Mouse (Mus musculus): ENCODE data around the gene Sypl2. TPM values are rescaled to one million over a fixed set of nuclear protein-coding genes. Genes with fewer than 3 reads are reported as not detected.

The Sypl2 gene
- polyA plus RNA-seq, 2 experiments from 2014 or later = not detected

DNA sequence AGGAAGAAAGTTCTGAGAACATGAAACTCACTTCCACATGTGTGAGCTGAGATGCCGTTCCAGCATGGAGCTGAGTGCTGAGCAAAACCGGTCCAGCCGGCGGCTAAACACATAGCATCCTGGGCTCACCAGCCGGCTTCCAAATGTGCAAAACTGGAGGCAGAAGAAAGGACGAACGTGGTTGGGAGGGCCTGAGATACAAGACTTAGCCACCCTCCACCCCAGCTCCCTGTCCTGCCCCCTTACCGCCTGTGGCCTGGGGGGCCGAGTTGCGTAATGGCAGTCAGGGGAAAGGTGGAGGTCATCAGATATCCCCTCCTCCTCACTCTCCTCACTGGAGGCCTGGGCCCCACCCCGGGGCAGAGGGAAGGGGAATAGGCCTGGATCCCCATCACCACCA, 22.0 kb downstream of the Sypl2 start:
- ATAC-seq = no peak

DNA sequence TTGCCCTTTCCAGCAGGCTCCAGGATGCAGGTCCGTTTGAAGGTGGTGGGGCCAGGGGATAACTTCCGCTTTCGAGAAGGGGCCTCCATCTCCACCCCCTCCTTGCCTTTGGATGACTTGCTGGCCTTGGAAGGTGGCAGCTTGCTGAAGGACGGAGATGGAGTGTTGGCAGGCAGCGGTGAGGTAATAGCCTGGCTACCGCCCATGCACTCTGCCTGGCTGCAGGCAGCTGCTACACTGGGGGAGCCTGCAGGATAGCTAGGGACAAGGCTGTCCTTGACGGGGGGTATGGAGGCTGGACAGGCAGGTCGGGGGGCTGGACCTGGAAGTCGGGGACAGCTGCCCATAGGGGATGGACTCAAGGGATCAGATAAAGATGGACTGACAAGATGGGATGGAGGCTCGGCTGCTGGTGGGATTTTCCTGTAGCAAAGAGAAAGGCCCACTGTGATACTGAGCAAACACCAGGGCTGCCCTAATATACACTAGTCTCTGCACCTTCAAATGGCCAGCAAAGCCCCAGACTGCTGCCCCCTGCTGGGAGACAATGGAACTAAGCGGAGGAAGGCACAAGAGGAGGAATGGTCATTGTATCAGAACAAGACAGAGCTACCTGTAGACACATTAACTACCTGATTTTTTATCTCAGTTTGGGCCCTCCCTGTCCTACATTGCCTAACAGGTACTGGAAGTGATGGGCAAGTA, 22.7 kb downstream of the Sypl2 start:
- ATAC-seq = no peak

DNA sequence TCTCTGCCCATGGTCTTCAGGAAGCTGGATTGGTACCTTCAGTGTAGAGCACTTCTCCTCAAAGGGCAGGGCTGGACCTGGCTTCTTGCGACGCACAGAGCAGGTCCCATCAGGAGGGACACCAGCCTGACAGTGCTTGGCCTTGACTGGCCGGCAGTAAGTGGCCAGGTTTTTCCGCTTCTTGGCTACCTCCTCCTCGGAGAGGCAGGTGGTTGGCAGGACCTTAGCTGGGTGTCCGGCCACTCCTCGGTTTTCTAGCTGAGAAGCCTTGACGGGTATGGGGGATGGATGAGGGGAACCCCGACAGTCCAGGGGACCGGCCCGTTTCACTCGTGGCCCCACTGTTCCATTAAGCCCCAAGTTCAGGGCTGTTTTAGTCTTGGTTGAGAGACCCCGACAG, 23.2 kb downstream of the Sypl2 start:
- no peak for ATAC-seq

DNA sequence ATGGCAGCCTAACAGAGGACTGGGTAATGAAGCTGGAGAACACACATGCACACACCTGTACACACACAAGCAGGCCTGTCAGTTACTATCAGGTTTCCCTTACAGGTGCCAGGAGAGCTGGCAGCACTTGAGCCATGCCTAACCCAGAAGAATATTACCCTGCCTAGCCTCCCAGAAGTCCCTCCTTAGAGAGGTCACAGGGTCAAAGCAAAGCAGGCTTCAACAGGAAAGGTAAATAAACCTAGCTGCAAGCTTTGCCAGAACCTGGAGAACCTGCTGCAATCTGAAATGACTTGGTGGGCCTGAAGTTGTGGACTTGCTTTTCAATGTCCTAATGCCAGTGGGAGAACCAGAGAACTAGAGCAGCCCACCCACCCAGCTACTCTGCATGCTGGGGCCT, 23.9 kb downstream of the Sypl2 start:
- no peak for ATAC-seq

DNA sequence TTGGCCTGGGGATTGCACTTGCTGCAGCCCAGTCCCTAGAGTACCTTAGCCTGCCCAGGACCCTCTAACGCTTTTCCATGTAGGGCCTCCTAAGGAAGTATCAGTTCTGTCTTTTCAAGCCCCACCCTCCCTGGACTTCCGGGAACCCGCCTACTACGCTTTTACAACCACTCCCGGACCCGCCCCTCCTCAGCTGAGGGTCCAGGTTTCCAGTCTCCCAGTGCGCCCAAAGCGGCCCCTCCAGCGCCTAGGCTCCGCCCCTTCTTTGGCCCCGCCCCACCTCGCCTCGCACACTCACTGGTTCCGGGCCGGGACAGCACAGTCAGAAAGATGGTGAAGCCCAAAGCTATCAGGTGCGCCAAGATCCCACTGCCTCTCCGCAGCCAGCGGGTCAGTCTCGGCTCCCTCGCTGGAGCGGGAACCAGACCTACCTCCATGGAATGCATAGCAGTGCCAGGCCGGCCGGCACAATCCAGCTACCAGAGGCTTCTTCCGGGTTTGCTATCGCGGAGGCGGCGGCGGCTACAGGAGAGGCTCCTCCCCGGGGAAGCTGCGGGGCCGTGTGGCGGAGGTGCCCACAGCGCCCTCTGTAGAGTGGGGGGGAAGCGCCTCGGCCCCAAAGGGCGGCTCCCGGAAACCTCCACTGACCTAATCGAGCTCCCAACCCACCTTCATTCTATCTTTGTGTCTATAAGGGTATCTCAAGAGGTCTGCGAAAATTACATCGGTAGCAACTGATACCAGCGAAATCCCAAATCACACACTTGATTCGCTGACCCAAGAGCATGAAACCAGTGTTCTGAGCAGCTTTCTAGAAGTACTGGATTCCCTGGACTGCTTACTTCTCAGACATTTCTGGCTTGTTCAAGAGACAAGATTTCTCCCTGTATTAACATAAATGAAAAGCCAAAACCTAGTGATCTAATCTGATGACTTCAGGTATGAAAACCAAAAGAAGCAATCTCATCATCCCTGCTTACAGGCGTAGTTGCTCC, 25.8 kb downstream of the Sypl2 start, which contains the start of gene Cyb561d1:
Gene Cyb561d1 (minus strand): TSS at position 884 of the 995 bp plus-strand sequence.
- peak; percentile 86 for ATAC-seq

DNA sequence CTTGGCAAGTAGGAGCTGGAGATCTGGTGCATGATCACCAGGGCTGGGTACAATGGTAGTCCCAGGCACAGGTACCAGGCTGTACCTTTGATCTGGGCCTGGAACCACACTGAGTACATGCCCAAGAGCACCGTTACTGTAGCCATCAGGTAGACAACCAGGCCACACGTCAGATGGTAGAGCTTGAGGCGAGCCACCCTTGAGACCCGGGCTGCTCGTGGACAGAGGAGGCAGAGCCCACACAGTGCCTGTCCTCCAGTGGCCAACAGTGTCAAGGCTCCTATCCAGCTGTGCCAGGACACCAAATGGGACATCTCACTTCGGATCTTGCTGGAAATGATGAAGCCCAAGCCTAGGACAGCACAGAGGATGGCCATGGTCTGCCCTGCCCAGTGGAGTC, 27.2 kb downstream of the Sypl2 start:
- ATAC-seq = no peak

DNA sequence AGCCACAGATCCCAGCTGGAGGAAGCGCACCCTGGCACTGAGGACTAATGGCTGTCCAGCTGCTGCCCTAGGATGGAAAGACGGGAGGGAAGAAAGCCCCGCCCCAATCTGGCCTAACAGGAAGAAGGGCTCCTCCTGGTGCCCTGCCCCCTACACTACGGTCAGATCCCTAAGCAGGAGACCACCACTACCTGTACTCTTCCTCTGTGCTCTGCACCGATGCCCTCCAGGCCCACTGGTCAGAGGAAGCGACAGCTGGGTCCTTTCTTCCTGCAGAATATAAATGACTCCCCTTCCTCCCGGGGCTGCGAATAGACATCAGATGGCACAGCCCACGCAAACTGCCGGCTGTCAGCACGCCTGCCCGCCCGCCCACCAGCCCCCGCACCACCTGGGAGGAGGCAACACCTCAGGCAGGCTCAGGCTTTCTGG, 29.4 kb downstream of the Sypl2 start:
- ATAC-seq = no peak

DNA sequence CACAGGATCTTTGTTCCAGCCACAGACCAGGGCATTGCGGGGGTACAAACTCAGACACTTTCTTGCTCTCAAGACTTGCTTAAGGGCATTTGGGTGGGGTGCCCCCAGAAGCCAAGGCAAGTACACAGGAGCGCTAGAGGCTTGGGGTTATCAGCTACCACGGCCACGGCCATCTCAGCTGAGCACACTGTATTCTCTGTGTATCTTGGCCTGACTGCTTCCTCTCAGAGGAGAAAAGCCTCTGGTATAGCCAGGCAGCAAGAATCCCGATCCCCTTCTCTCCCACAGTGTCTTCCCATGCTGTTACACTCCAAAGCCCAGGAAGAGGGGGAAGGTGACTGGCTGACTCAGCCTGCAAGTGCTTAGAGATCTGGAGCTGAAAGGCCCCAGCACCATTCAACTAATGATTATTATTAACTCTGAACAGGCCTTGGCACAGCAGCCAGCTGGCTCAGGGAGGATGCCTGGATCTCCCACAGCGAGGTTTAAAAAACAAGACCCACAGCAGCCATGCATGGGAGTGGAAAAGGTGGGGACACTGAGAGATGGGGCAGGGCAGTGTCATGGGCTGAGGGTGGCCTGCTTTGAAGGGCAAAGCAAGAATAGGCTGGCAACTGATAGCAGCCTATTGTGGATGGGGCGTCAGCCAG, 30.4 kb downstream of the Sypl2 start:
- no peak for ATAC-seq

DNA sequence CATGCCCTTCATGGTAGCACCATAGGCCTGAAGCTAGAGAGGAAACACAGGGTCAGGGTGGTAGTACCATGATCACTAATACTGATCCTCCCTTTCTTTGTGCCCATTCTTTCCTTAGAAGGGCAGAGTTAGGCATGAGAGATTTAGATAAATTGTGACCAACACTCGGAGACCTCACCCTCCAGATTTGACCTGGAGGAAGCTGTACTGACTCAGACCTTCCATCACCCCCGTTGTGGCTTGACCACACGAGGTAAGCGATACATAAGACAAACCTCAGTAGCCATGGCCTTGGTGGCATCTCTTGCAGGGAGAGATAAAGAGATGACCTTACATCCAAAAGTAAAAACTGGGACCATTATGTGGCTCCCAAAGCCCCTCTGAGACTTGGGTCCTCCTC, 31.2 kb downstream of the Sypl2 start:
- ATAC-seq = no peak

DNA sequence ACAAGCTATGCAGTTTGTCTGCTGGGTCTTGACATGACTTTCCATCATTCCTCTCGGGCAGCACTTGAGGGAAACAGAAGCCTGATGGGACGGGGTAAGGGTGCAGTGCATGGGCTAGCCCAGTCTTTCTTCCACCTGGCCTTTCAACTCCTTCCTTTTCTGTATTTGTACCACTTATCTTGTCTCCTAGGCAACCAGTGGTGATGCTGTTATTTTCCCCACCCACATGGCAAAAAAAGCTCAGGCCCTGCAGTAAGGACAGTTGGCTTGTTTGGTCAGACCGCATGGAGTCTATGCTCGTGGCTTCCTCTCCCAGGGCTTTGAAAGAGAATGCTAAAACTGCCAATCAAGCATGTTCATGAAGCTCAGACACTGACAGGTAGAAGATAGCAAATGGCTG, 32.8 kb downstream of the Sypl2 start:
- ATAC-seq = no peak

DNA sequence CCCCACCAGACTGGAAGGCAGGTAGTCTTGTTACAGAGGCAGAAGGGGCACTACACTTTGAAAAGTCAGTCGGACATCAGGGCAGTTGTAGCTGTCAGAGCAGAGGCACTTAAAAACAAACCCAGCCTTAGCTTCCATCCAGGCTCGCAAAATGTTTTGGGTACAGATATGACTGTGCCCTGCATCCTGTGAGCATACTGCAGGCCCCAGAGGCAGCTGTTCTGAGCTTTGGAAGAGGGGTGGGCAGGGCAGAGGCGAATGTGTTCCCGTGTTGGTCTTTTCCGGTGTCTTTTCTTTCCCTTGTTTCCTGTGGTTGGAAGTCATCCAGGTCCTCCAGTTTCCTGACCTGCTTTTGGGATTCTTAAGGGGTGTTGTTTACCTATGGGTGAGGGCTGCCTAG, 36.6 kb downstream of the Sypl2 start:
- no peak for ATAC-seq

DNA sequence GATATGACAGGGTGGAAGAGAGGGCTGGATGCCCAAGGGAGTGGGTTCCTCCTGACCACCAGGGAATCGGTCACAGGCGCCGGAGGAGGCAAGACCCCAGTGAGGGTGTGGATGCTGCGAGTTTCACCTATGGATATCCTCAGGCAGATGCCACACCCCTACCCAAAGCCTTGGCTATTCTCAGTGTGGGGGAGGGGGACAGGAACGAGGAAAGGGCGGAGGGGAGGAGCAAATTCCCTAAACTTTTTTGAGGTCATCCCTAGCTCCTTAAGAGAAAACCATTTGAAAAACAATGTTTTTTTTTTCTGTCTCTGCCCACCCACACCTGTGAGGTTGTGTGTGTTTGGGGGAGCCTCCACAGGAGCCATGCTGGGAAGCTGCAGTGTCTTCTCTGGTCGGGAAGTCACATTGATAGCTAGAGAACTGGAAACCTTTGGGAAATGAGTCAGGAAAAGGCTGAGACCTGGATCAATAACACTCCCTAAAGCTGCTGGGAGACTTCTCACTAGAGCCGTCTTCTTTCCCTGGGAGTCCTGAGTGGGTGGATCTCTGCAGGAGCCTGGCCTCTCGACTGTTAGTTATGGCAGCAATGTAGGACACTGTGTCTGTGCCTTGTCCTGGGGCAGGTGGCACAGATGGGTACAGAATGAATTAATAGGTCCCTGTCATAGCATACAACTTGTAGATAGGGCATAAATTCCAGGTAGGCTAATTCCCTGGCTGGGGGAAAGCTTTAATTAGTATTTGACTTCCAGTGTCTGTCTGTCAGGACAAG, 37.5 kb downstream of the Sypl2 start:
- no peak for ATAC-seq

DNA sequence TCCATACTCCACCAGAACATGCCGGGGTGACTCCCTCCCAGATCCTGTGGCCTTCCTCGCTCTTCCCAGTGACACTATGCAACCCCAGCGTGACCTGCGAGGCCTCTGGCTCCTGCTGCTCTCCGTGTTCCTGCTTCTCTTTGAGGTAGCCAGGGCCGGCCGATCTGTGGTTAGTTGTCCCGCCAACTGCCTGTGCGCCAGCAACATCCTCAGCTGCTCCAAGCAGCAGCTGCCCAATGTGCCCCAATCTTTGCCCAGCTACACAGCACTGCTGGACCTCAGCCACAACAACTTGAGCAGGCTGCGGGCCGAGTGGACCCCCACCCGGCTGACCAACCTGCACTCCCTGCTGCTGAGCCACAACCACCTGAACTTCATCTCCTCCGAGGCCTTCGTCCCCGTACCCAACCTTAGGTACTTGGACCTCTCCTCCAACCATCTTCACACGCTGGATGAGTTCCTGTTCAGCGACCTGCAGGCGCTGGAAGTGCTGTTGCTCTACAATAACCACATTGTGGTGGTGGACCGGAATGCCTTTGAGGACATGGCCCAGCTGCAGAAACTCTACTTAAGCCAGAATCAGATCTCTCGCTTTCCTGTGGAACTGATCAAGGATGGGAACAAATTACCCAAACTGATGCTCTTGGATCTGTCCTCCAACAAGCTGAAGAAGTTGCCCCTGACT, 39.2 kb downstream of the Sypl2 start:
- ATAC-seq = no peak

DNA sequence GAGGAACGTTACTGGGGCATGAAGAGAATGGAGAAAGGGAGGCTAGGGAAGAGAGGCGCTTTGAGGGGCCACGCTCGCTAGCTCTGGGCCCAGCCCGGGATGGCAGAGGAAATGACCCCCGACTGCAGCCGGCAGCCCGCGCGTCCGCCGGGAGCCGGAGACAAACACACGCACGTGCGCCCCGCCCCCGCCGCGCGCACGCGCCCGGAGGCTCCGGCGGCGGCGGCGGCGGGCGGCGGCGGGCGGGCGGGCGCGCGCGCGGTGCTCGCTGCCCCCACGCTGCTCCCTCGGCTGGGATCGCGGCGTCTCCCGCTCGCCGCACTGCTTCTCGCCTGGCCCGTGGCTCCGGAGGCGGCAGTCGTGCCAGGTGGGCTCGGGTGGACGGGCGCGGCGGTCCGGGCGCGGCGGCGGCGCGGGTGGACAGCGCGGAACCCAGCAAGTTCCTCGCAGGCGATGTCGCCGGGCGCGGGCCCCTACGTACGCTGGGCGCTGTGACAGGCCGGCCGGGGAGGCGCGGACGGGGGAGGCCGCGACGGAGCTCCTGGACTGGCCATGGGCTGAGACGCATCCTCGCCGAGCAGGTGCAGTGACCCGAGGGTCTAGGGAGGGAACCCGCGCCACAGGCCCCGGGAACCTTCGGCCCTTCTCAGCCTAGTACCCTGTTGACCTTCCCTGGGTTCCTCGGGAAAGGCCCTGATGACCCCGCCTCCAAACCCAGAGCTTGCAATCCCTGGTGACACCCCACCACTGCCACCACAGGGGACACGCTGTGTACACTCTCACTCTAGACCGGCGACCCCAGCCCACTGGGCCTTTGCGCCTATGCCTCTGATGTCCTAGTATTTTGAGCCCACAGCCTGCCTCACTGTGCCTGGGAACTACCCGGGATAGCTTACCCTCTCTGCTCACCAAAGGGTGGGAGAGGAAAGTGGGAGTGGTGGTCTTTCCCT, 40.1 kb downstream of the Sypl2 start, which contains the start of gene Amigo1:
Gene Amigo1 (plus strand): TSS at position 238 of the 950 bp plus-strand sequence.
- ATAC-seq = peak; percentile 37

DNA sequence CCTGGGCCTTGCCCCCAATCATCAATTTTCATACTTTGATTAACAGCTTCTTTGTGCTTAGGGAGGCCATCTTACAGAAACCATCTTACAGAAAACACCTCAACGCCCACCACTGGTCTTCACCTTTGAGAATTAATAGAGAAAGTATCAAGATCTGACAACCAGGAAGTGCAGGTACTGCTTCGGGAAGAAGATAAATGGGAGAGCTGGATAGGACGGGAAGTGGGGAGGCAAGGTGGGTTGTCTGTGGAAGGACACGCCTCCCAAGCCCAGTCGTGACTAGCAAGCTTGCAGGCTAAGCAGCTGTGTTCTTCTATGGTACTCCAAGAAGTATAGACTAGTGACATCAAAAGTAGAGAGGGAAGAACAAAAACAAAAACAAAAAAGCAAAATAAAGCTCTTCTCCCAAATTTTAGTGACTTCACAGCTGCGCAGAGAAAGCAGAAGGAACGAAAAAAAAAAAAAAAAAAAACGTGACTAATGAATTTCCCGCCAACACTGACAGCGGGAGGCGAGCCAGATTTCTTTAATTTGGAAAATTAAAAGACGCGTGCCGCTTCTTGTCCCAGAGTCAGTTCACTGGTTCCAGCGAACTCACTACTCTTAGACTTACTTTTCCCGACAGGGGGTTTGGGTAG, 40.9 kb downstream of the Sypl2 start:
- ATAC-seq = no peak

DNA sequence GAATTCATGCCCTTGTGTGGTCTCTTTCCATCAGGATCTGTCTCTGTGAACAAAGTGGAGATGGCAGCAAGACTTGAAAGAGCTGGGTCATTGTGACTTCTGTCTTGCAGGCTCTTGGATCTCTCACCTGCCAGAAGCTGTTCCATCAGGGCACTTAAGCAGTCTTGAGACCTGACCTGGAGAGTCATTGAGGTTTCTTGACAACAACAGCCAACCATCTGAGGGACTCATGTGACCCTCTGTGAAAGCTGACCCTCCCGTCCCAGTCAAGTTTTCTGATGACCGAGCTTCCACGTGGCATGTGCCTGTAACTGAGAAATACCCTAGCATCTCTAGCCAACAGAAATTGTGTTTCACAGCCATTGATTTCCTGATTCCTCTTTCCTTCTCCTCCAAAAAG, 41.7 kb downstream of the Sypl2 start:
- no peak for ATAC-seq

DNA sequence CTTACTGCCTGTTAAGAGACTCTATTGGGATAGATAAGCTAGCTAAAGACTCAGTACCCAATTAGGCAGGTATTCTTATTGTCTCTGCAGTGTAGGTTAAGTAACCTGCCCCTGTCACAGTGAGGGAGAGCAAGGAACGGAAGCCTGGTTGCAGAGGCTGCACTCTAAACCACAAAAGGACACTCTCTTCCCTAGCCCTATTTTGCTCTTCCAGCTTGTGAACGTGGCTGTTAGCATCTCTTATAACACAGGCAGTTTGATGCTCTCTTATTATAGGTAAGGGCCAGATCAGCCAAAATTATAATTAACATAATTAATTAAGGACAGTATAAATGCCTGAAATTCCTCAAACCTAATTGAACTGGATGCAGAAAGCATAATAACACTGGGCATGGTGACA, 45.9 kb downstream of the Sypl2 start:
- no peak for ATAC-seq

DNA sequence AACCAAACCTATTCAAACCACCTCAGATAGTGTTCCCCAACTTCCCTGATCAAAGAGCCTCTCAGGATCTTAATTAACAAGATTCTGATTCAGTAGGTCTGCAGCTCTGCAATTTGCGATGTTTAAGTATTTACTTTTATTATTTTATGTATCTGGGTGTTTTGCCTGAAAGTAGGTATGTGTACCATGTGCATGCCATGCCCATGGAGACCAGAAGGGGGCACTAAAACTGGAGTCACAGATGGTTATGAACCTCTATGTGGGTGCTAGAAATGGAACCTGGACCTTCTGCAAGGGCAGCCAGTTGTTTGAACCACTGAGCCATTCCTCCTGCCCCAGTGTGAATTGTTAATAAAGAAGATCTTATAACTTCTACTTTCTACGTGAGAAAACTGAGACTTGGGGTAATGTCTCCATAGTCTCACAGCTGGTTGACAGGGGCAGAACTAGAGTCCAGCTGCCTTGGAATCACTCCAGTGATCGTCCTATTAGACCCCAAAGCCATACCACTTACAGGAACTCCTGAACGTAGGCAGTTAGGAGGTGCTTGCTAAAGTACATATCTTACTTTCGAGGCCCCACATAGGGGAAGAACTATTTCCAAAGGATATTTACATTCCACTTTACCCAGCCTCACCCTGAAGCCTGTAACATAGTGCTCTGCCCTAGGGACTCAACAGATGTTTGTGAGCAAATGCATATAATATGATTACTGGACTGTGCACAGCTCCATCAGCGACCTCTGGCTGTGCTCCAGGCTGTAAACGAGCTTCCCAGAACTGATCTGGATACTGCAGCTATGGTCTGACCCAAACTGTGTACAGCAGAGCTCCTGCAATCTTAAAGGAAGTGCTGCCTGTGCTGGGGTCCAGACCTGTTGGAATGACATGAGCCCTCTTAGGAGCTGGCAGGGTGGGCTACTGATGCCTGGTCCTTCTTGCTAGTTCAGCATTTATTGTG, 47.4 kb downstream of the Sypl2 start:
- ATAC-seq = no peak

All from activated CD4-positive, CD25-positive, alpha-beta regulatory T cell, adult 4 months (primary cell).